Mouse (Mus musculus): ENCODE measurements around the gene Crabp2.

Gene Crabp2

DNA sequence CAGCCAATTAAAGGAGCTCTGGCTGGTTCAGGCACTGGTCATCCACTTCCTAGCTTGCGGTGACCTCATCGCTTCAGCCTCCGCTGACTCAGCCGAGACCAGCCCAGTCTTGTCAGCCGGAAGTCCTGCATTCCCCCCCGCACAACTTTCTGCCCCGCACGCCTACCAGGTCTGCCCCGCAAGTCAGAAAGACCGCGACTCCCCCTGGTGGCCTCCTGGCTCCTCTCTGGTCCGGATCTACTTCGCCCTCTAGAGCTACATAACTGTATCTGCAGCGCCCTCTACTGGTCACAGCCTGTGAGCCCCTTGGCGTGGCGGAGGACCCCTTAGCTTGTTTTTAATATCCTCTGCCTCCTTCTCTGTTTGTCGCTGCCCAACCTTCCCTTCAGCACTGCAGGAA lies 38.4 kb downstream of the Crabp2 start:
- peaks cover 63% of the 10 kb centered on the region for H3K4me1 ChIP-seq (replicated peaks; ENCODE audit: low read depth, low read length)
- no peaks in the 10 kb centered on the region for H3K9me3 ChIP-seq (ENCODE audit: low read length)
- peaks cover 88% of the 10 kb centered on the region for H3K27me3 ChIP-seq (ENCODE audit: insufficient read depth, low read length)
- H3K4me3 ChIP-seq (replicated peaks; ENCODE audit: low read length) = peak overlapping the region; percentile 73
- TF ChIP-seq CTCF (conservative IDR thresholded peaks at IDR 0.05; ENCODE audit: low read length) (peak; percentile 95), NANOG (IDR thresholded peaks at IDR 0.05; ENCODE audit: borderline replicate concordance, low read length) (no peak)
- no peaks in the 10 kb centered on the region for H3K36me3 ChIP-seq (ENCODE audit: insufficient read depth, low read length)

GRCm38 (mm10) chr3:87987633-87988032 lies 39.2 kb downstream of the Crabp2 start:
- Histone ChIP-seq H3K4me3 (replicated peaks; ENCODE audit: low read length) (peak overlapping the region; percentile 73), H3K36me3 (ENCODE audit: insufficient read depth, low read length) (no peaks in the 10 kb centered on the region), H3K9me3 (ENCODE audit: low read length) (no peaks in the 10 kb centered on the region), H3K27me3 (ENCODE audit: insufficient read depth, low read length) (peaks cover 88% of the 10 kb centered on the region), H3K4me1 (replicated peaks; ENCODE audit: low read depth, low read length) (peaks cover 57% of the 10 kb centered on the region)
- TF ChIP-seq CTCF (conservative IDR thresholded peaks at IDR 0.05; ENCODE audit: low read length) = no peak
- no peak for TF ChIP-seq POU5F1 (IDR thresholded peaks at IDR 0.05; ENCODE audit: borderline replicate concordance, low read length)
- TF ChIP-seq NANOG (IDR thresholded peaks at IDR 0.05; ENCODE audit: borderline replicate concordance, low read length) = no peak

DNA sequence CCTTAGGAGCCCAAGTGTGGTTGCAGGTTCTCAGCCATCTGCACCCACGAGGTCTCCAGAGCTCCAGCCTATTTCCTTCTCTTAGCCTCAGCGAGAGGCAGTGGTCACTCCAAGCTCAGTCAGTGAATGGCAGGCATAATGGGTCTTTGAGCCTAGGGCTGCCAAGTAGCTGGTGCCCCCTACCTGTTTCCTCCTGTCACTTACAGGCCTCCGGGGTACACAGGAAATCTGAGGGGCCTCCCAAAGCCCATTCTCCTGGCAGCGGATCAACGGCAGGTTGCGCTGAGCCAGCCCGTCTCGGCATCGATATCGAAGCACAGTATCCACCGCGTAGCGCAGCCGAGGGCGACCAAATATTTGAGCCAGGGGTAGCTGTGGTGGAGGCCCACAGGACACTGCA lies 39.6 kb downstream of the Crabp2 start:
- peak overlapping the region; percentile 73 for H3K4me3 ChIP-seq (replicated peaks; ENCODE audit: low read length)
- no peaks in the 10 kb centered on the region for H3K36me3 ChIP-seq (ENCODE audit: insufficient read depth, low read length)
- no peaks in the 10 kb centered on the region for H3K9me3 ChIP-seq (ENCODE audit: low read length)
- peaks cover 57% of the 10 kb centered on the region for H3K4me1 ChIP-seq (replicated peaks; ENCODE audit: low read depth, low read length)
- H3K27me3 ChIP-seq (ENCODE audit: insufficient read depth, low read length) = peaks cover 88% of the 10 kb centered on the region
- TF ChIP-seq NANOG (IDR thresholded peaks at IDR 0.05; ENCODE audit: borderline replicate concordance, low read length) (no peak), CTCF (conservative IDR thresholded peaks at IDR 0.05; ENCODE audit: low read length) (peak; percentile 2; the same call in 1 of the 2 replicates)

DNA sequence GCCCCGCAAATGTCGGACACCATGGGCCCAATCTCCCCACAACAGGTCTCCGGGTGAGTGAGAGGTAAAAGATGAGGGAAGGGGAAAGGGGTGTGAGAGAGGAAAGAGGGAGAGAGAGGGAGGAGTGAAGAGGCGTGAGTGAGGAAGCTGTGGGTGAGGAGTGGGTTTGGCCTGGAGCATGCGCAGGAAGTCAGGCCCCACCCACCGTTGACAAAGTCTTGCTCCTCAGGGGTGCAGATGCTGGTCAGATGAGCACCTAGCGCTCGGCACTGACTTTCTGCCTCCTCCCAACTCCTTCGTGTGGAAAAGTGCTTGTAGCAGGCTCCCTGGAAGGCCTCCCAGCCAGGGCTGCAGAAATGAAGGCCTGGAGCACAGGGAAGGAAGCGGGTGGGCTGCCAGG lies 41.5 kb downstream of the Crabp2 start:
- no peak for TF ChIP-seq NANOG (IDR thresholded peaks at IDR 0.05; ENCODE audit: borderline replicate concordance, low read length)
- TF ChIP-seq POU5F1 (IDR thresholded peaks at IDR 0.05; ENCODE audit: borderline replicate concordance, low read length) = no peak
- no peak for TF ChIP-seq CTCF (conservative IDR thresholded peaks at IDR 0.05; ENCODE audit: low read length)
- H3K9me3 ChIP-seq (ENCODE audit: low read length) = no peaks in the 10 kb centered on the region
- H3K4me3 ChIP-seq (replicated peaks; ENCODE audit: low read length) = no peak overlapping the region
- H3K4me1 ChIP-seq (replicated peaks; ENCODE audit: low read depth, low read length) = peaks cover 56% of the 10 kb centered on the region
- H3K27me3 ChIP-seq (ENCODE audit: insufficient read depth, low read length) = peaks cover 85% of the 10 kb centered on the region
- no peaks in the 10 kb centered on the region for H3K36me3 ChIP-seq (ENCODE audit: insufficient read depth, low read length)

DNA sequence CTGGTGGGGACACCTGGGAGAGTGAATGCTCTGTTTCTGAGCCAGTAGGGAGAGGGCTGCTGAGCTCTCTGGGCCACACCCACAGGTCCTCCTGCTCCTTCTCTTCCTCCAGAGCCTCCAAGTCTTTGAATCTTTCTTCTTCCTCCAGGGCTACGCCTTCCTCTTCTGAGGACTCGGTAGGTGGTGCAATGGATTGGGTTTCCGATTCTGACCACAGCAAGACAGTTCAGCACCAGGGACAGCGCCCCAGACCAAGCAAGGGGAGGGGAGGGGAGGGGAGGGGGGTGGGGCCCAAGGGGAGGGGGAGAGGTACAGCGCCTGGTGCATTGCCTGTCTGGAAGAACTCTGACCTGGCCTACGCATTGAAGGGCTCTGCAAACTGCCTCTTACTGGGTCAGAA lies 45.0 kb downstream of the Crabp2 start:
- TF ChIP-seq CTCF (conservative IDR thresholded peaks at IDR 0.05; ENCODE audit: low read length) = no peak
- TF ChIP-seq NANOG (IDR thresholded peaks at IDR 0.05; ENCODE audit: borderline replicate concordance, low read length) = no peak
- no peak for TF ChIP-seq POU5F1 (IDR thresholded peaks at IDR 0.05; ENCODE audit: borderline replicate concordance, low read length)

GRCm38 (mm10) chr3:87995331-87995730 lies 46.9 kb downstream of the Crabp2 start:
- TF ChIP-seq CTCF (conservative IDR thresholded peaks at IDR 0.05; ENCODE audit: low read length) = no peak
- no peak for TF ChIP-seq POU5F1 (IDR thresholded peaks at IDR 0.05; ENCODE audit: borderline replicate concordance, low read length)
- TF ChIP-seq NANOG (IDR thresholded peaks at IDR 0.05; ENCODE audit: borderline replicate concordance, low read length) = no peak
- Histone ChIP-seq H3K36me3 (ENCODE audit: insufficient read depth, low read length) (no peaks in the 10 kb centered on the region), H3K27me3 (ENCODE audit: insufficient read depth, low read length) (peaks cover 96% of the 10 kb centered on the region), H3K4me1 (replicated peaks; ENCODE audit: low read depth, low read length) (peaks cover 59% of the 10 kb centered on the region), H3K4me3 (replicated peaks; ENCODE audit: low read length) (no peak overlapping the region), H3K9me3 (ENCODE audit: low read length) (peaks cover 7% of the 10 kb centered on the region; the same call in 1 of the 2 replicates)

More for the DNA sequence above, 45.0 kb downstream of the Crabp2 start:
- Histone ChIP-seq H3K36me3 (ENCODE audit: insufficient read depth, low read length) (no peaks in the 10 kb centered on the region), H3K9me3 (ENCODE audit: low read length) (peaks cover 7% of the 10 kb centered on the region; the same call in 1 of the 2 replicates), H3K4me3 (replicated peaks; ENCODE audit: low read length) (peak overlapping the region; percentile 32; the same call in 1 of the 2 replicates), H3K27me3 (ENCODE audit: insufficient read depth, low read length) (peaks cover 95% of the 10 kb centered on the region), H3K4me1 (replicated peaks; ENCODE audit: low read depth, low read length) (peaks cover 60% of the 10 kb centered on the region)

GRCm38 (mm10) chr3:87996401-87996800 lies 47.9 kb downstream of the Crabp2 start:
- peaks cover 96% of the 10 kb centered on the region for H3K27me3 ChIP-seq (ENCODE audit: insufficient read depth, low read length)
- peaks cover 7% of the 10 kb centered on the region; the same call in 1 of the 2 replicates for H3K9me3 ChIP-seq (ENCODE audit: low read length)
- H3K36me3 ChIP-seq (ENCODE audit: insufficient read depth, low read length) = no peaks in the 10 kb centered on the region
- TF ChIP-seq CTCF (conservative IDR thresholded peaks at IDR 0.05; ENCODE audit: low read length) (no peak), POU5F1 (IDR thresholded peaks at IDR 0.05; ENCODE audit: borderline replicate concordance, low read length) (no peak), NANOG (IDR thresholded peaks at IDR 0.05; ENCODE audit: borderline replicate concordance, low read length) (no peak)
- H3K4me1 ChIP-seq (replicated peaks; ENCODE audit: low read depth, low read length) = peaks cover 59% of the 10 kb centered on the region
- H3K4me3 ChIP-seq (replicated peaks; ENCODE audit: low read length) = peak overlapping the region; percentile 80

DNA sequence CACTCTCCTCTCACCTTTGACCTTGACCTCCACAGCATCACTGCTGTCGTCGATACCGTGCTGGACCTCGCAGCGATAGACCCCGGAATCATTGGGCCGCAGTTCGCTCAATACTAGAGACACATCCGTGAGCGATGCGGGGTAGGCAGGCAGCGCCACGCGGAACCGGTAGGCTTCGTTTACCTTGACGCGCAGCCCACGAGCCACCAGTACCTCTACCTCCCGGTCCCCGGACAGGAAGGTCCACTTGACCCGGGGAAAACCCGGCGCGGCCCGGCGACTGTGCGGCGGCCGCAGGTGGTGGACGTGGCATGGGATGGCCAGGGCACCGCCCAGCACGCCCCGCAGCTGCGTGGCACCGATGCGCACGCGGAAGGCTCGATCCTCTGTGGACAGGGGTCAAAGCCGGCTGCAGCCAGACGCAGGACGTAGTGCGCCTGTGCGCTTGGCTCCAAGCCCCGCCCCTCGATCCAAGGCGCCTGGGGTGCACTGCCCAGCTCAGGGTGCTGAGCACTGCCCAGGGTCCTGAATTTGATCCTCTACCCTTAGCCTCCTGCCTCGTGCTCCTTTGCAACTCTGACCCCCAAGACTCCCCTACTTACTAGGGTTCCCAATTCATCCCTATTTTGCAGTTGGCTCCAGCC lies 48.6 kb downstream of the Crabp2 start:
- TF ChIP-seq POU5F1 (IDR thresholded peaks at IDR 0.05; ENCODE audit: borderline replicate concordance, low read length) = no peak
- no peak for TF ChIP-seq CTCF (conservative IDR thresholded peaks at IDR 0.05; ENCODE audit: low read length)
- no peak for TF ChIP-seq NANOG (IDR thresholded peaks at IDR 0.05; ENCODE audit: borderline replicate concordance, low read length)
- peaks cover 96% of the 10 kb centered on the region for H3K27me3 ChIP-seq (ENCODE audit: insufficient read depth, low read length)
- no peaks in the 10 kb centered on the region for H3K36me3 ChIP-seq (ENCODE audit: insufficient read depth, low read length)
- peaks cover 62% of the 10 kb centered on the region for H3K4me1 ChIP-seq (replicated peaks; ENCODE audit: low read depth, low read length)
- peaks cover 7% of the 10 kb centered on the region; the same call in 1 of the 2 replicates for H3K9me3 ChIP-seq (ENCODE audit: low read length)
- H3K4me3 ChIP-seq (replicated peaks; ENCODE audit: low read length) = peak overlapping the region; percentile 80

DNA sequence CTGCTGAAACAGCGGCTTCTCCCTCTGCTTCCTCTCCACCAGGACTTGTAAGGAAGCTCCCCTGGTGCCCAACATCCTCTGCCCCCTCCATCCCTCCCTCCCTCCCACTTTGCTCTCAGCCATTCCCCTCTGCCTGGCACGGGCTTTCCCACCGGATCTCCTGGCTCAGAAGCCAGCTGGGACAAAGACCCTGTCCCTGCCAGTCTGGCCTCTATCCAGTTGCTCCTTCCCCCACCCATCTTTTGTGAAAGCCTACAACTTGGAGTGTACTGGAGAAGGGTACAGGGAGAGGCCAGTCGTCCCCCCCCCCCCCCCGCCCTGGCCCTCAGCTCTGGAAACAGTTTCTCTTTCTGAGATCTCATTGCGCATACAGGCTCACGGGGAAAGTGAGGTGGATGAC lies 50.3 kb downstream of the Crabp2 start:
- H3K9me3 ChIP-seq (ENCODE audit: low read length) = peaks cover 7% of the 10 kb centered on the region; the same call in 1 of the 2 replicates

More for the DNA sequence above, 50.3 kb downstream of the Crabp2 start:
- Histone ChIP-seq H3K27me3 (ENCODE audit: insufficient read depth, low read length) (peaks cover 100% of the 10 kb centered on the region), H3K4me1 (replicated peaks; ENCODE audit: low read depth, low read length) (peaks cover 57% of the 10 kb centered on the region), H3K36me3 (ENCODE audit: insufficient read depth, low read length) (no peaks in the 10 kb centered on the region), H3K4me3 (replicated peaks; ENCODE audit: low read length) (no peak overlapping the region)
- no peak for TF ChIP-seq POU5F1 (IDR thresholded peaks at IDR 0.05; ENCODE audit: borderline replicate concordance, low read length)
- TF ChIP-seq CTCF (conservative IDR thresholded peaks at IDR 0.05; ENCODE audit: low read length) = no peak
